17 mouse cellular contexts compared by ENCODE assay signal in genomic region chr1:58743252-58743651, GRCm38 (mm10). TPM values are rescaled to one million over a fixed set of nuclear protein-coding genes. Genes with fewer than 3 reads are reported as not detected.
A peak's percentile ranks its signal among the peaks of the same experiment; 100 is the strongest.
DNase-seq lines count a peak whose midpoint lies in the region; ATAC-seq and TF ChIP-seq lines count a peak whose summit lies in the region.
"Had no signal": no experiment of that assay in that cellular context is flagged by ENCODE, and none has a peak within 500 bp of the region (broad histone marks: within the 10 kb centered on the region; RNA-seq: fewer than 3 reads in every experiment).

No protein-coding gene starts in this region.

- H3K9ac ChIP-seq in liver, adult 2 months (ENCODE audit: low read depth, low read length) = no peak overlapping the region
- H3K9ac ChIP-seq in liver, embryonic 11.5 days (ENCODE audit: low read depth, low read length) = no peak overlapping the region
- H3K9ac ChIP-seq: neural tube, embryonic 15.5 days had no signal

- no peaks in the 10 kb centered on the region for H3K27me3 ChIP-seq in liver, adult 2 months (ENCODE audit: control insufficient read depth, insufficient read depth, low read length)
- no peaks in the 10 kb centered on the region for H3K27me3 ChIP-seq in liver, embryonic 11.5 days (replicated peaks; ENCODE audit: control insufficient read depth, insufficient read depth, low read length)
- H3K27me3 ChIP-seq: neural tube, embryonic 15.5 days; Patski had no signal

- H3K4me3 ChIP-seq in liver, adult 2 months (ENCODE audit: insufficient read depth, low read depth, low read length) = no peak overlapping the region
- H3K4me3 ChIP-seq in bone marrow macrophage, adult 2 months (ENCODE audit: insufficient read depth, low read length) = peak overlapping the region; percentile 13; the same call in 1 of the 2 replicates
- no peak overlapping the region for H3K4me3 ChIP-seq in liver, embryonic 11.5 days (ENCODE audit: low read depth, low read length)
- H3K4me3 ChIP-seq: midbrain, embryonic 10.5 days; neural tube, embryonic 15.5 days had no signal

- peaks cover 3% of the 10 kb centered on the region; the same call in 1 of the 2 replicates for H3K4me1 ChIP-seq in liver, adult 2 months (ENCODE audit: control insufficient read depth, insufficient read depth, low read length)
- H3K4me1 ChIP-seq in bone marrow macrophage, adult 2 months (ENCODE audit: control insufficient read depth, insufficient read depth, low read length) = peaks cover 55% of the 10 kb centered on the region
- H3K4me1 ChIP-seq in liver, embryonic 11.5 days (replicated peaks; ENCODE audit: control insufficient read depth, insufficient read depth, low read length) = peaks cover 6% of the 10 kb centered on the region
- H3K4me1 ChIP-seq: midbrain, embryonic 10.5 days; neural tube, embryonic 15.5 days had no signal

- TF ChIP-seq POLR2A in liver, adult 2 months (IDR thresholded peaks at IDR 0.05; ENCODE audit: extremely low read depth, insufficient read depth, low read length) = no peak
- TF ChIP-seq POLR2A in bone marrow macrophage, adult 2 months (IDR thresholded peaks at IDR 0.05; ENCODE audit: borderline replicate concordance, low read depth, low read length) = no peak

- TF ChIP-seq CTCF in liver, adult 2 months (IDR thresholded peaks at IDR 0.05; ENCODE audit: low read depth, low read length) = no peak
- TF ChIP-seq CTCF in bone marrow macrophage, adult 2 months (IDR thresholded peaks at IDR 0.05; ENCODE audit: low read depth, low read length) = no peak

- peaks cover 91% of the 10 kb centered on the region for H3K36me3 ChIP-seq in liver, adult 2 months (ENCODE audit: control insufficient read depth, insufficient read depth, low read length)
- H3K36me3 ChIP-seq in liver, embryonic 11.5 days (ENCODE audit: control insufficient read depth, insufficient read depth, low read length) = peaks cover 36% of the 10 kb centered on the region

- no peaks in the 10 kb centered on the region for H3K9me3 ChIP-seq in liver, embryonic 11.5 days (ENCODE audit: control insufficient read depth, low read length)
- H3K9me3 ChIP-seq: midbrain, embryonic 10.5 days; neural tube, embryonic 15.5 days had no signal

- peak overlapping the region; percentile 40 for H3K4me2 ChIP-seq in liver, embryonic 11.5 days
- H3K4me2 ChIP-seq: neural tube, embryonic 15.5 days had no signal

- H3K27ac ChIP-seq in liver, adult 2 months (replicated peaks; ENCODE audit: insufficient read depth, low read depth, low read length) = peak overlapping the region; percentile 64
- H3K27ac ChIP-seq in bone marrow macrophage, adult 2 months (ENCODE audit: insufficient read depth, low read depth, low read length) = peak overlapping the region; percentile 99
- H3K27ac ChIP-seq in liver, embryonic 11.5 days (ENCODE audit: low read depth, low read length) = peak overlapping the region; percentile 74
- H3K27ac ChIP-seq: midbrain, embryonic 10.5 days; neural tube, embryonic 15.5 days had no signal

- peaks cover 20% of the 10 kb centered on the region; the same call in 1 of the 2 replicates for H3K79me2 ChIP-seq in liver, adult 2 months (ENCODE audit: control insufficient read depth, insufficient read depth, low read length)

- DNase-seq in liver, adult 2 months (ENCODE audit: extremely low read depth, low read depth, low spot score) = peak; percentile 51
- no peak for DNase-seq in liver
- no peak for DNase-seq in liver, embryonic 11.5 days (ENCODE audit: low spot score)
- DNase-seq in cerebellum, adult 8-10 months = no peak
- no peak for DNase-seq in cerebellum, adult 9-10 months
- DNase-seq: heart, postnatal 4 days; thymus, postnatal 36 days had no signal

- ATAC-seq in liver, embryonic 11.5 days (replicated peaks; ENCODE audit: low FRiP score) = peak; percentile 76
- peak; percentile 40; the same call in 1 of the 2 replicates for ATAC-seq in neutrophil, adult 5-6 weeks (ENCODE audit: extremely low read depth, insufficient number of reproducible peaks, low FRiP score, poor library complexity, severe bottlenecking)
- ATAC-seq: forebrain, embryonic 16.5 days had no signal

- WGBS in liver, adult 2 months = 69% methylated on average over 6 of the region's 6 CpGs
- 49% methylated on average over 6 of the region's 6 CpGs for WGBS in liver, embryonic 11.5 days

RNA-seq across cellular contexts. Expression of gene Cflar, which starts 31.9 kb away (rescaled TPM):
- 95.0 and 98.7 TPM in 2 replicates for total RNA-seq in liver, adult 2 months (2014; rRNA removed)
- polyA plus RNA-seq in liver, adult 2 months (2012; rRNA removed) = 43.5 and 45.7 TPM in 2 replicates
- polyA plus RNA-seq in bone marrow macrophage, adult 2 months (2012; ENCODE audit: insufficient read depth, insufficient read length, missing spikeins) = 95.8 and 102 TPM in 2 replicates
- polyA plus RNA-seq in liver, embryonic 11.5 days (2014; fragmentation: Nextera tagmentation; extraction: Ambion mirVana) = 18.6 and 20.4 TPM in 2 replicates
- 175 and 180 TPM in 2 replicates for total RNA-seq in neutrophil, adult 5-6 weeks (2017)

RNA-seq across cellular contexts. Expression of gene Als2cr12, which starts 47.5 kb away (rescaled TPM):
- 0.13 and 0.74 TPM in 2 replicates for total RNA-seq in liver, adult 2 months (2014; rRNA removed)
- polyA plus RNA-seq in liver, adult 2 months (2012; rRNA removed) = 0.07 TPM in 1 of 2 replicates, not detected in the other
- not detected in 2 replicates for polyA plus RNA-seq in bone marrow macrophage, adult 2 months (2012; ENCODE audit: insufficient read depth, insufficient read length, missing spikeins)
- polyA plus RNA-seq in liver, embryonic 11.5 days (2014; fragmentation: Nextera tagmentation; extraction: Ambion mirVana) = not detected in 2 replicates
- total RNA-seq in neutrophil, adult 5-6 weeks (2017) = 0.35 TPM in 1 of 2 replicates, not detected in the other
- total RNA-seq: heart, postnatal 4 days; left cerebral cortex, adult 8-10 months had no signal
- polyA plus RNA-seq: brain, embryonic 14.5 days; embryonic facial prominence, embryonic 11.5 days; forebrain, embryonic 16.5 days; kidney, embryonic 14.5 days; midbrain, embryonic 10.5 days; neural tube, embryonic 15.5 days had no signal

RNA-seq across cellular contexts. Expression of gene Casp8, which starts 51.9 kb away (rescaled TPM):
- total RNA-seq in liver, adult 2 months (2014; rRNA removed) = 14.6 and 20.1 TPM in 2 replicates
- 2.7 and 3.9 TPM in 2 replicates for polyA plus RNA-seq in liver, adult 2 months (2012; rRNA removed)
- polyA plus RNA-seq in bone marrow macrophage, adult 2 months (2012; ENCODE audit: insufficient read depth, insufficient read length, missing spikeins) = 97.4 and 98.2 TPM in 2 replicates
- 28.8 and 30.3 TPM in 2 replicates for polyA plus RNA-seq in liver, embryonic 11.5 days (2014; fragmentation: Nextera tagmentation; extraction: Ambion mirVana)
- total RNA-seq in neutrophil, adult 5-6 weeks (2017) = 90.5 and 99.0 TPM in 2 replicates
